Mouse (Mus musculus) layer of hippocampus, postnatal 25 days (tissue): ENCODE measurements around the gene Mrpl10. TPM values are rescaled to one million over a fixed set of nuclear protein-coding genes. Genes with fewer than 3 reads are reported as not detected.

Experiments
- DNase-seq, 2 experiments: peaks; one replicate each; pipeline ENCODE4 v3.0.0; 2022; ENCODE audit warnings: mixed read lengths in 2 of 2, low spot score in 1 of 2; ENCODE audit errors: extremely low spot score in 1 of 2
- total RNA-seq, 2 experiments: library from RNA; stranded (reverse); gene quantifications; 2 replicates each; pipeline ENCODE4 v1.2.3; 2021

The Mrpl10 gene
- 10 to 100 TPM; 76.3 to 83.6 TPM for total RNA-seq

DNA sequence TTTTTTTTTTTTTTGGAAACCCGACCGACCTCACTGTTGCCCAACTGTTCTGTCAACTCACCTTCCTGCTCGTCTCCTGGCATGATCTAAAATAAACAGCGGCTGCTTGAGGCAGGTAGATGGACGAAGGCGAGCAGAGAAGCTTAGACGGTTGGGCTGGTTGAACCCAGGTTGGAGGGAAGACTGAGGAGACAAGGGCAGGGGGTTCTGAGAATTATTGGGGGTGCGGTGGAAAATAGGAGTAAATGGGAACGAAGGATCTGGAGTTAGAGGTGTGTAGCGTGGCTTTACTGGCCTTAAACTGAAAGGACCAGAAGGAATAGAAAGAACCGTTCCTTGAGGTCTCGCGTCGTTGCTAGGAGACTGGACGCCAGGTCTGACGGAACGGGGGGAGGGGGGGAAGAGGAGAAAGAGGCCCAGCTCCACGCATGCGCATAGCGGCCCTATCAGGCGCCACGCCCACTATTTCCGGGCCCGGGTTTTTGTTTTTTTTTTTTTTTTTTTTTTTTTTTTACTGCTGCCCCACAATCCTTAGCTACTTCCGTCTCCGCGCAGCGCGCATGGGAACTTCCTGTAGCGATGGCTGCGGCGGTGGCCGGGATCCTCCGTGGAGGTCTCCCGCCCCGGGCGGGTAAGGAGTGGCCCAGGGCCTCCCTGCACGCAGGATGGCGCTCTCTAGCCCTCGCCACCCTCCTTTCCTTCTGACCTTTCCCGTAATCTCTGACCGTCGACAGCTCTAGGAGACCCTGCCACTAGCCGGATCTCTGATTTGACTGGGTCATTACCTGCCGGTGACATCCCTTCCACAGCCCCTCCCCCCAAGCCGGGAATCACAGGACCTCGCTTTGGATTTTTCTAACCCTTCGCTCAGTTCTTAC lies at the start of gene Mrpl10, which contains the start of gene Lrrc46:
Gene Mrpl10 (plus strand): TSS at position 539 of the 878 bp plus-strand sequence.
Gene Lrrc46 (minus strand): TSS at position 386 of the 878 bp plus-strand sequence.
- DNase-seq: peak; percentile 72 to 83

DNA sequence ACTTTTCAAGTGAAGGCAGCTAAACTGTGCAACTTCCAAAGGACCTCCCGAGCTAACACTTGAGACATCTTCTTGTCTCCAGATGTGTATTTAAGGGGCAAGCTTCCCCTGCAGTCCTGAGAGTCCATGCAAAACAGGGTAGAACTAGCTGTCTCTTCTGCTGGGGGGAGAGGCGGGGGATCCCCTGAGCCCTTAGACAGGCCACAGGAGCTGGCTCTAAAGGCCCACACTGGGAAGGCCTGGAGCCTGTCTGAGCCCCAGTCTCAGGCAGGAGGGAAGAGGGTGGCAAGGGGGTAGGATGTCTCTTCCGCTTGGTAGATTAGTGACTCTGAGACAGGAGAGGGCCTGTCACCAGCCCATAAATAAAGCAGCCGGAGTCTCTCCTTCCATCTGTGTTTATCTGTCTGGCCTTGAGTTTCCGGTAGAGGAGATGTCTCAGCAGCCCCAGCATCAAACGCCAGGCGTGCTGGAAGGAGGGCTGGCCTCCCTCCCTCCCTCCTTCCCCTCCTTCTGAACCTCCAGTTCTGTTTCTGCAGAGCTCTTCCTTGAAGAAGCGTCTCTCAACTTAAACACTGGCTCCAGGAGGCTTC lies 48.5 kb upstream of the Mrpl10 start:
- no peak for DNase-seq

DNA sequence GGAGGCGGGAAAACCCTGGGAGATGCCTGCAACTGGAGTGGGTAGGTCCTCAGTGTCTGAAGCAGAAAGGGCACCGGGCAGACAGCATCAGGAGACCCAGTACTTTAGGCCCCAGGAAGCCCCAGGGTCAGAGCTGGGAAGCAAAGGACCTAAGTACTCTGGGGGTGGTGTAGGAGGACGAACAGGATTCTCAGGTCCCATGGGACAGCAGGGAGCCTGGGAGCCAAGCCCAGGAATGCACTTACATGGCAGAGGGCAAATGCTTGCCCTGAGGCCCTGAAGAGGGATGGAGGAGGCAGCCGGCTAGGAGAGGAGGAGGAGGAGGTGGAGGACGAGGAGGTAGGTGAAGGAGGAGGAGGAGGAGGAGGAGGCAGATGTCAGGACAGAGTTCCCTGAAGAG lies 46.3 kb upstream of the Mrpl10 start:
- DNase-seq: no peak

- no peak for DNase-seq
These were observed 45.3 kb upstream of the Mrpl10 start for GRCm38 (mm10) chr11:96995836-96996772.

DNA sequence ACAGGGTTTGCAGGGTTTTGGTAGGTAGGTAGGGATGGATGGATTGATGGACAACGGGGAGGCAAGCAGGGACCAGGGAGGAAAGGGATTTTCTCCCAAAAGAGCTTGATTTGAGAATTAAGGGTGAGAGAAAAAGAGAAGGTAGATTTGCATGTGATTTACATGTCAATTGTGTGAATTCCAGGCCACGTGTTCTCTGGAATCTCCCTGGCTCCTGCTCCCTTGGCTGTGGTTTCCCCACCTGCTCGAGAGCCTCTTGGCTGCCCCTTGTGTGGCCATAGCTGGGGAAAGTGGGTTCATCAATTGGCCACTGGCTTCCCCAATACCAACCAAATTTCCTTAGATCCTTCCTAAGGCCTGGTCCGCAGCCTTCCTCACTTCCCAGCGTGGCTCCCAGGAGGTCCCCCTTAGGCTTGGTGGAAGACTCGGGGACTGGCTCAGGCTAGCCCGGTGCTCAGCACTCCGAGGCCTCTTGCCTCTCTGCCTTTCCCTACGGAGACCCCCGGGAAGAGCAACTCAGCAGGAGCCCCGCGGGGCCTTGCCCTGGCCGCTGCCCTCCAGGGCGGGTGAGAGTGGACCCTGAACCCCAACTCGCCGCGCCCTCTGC lies 44.5 kb upstream of the Mrpl10 start:
- no peak for DNase-seq

GRCm38 (mm10) chr11:96997380-96997956 lies 43.9 kb upstream of the Mrpl10 start:
- DNase-seq: peak in 1 of 2 experiments; percentile 33

DNA sequence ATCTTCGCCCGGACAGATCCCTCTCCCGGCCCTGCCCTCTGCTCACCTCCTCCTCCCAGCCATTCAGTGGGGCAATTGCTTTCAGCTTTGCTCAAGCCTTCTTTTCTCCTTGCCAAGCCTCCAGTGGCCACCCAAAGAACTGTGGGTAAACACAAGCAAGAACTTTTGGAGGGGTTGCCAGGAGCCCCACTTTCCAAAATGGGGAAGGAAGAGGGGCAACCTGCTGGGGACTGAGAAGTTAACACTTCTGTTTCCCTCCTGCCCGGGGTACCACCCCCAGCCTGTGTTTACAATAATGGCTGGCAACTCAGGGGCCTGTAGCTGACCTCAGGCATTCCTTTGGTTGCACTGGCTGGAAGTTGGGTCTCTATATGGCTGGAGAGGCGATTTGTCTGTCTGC lies 38.2 kb upstream of the Mrpl10 start:
- no peak for DNase-seq

DNA sequence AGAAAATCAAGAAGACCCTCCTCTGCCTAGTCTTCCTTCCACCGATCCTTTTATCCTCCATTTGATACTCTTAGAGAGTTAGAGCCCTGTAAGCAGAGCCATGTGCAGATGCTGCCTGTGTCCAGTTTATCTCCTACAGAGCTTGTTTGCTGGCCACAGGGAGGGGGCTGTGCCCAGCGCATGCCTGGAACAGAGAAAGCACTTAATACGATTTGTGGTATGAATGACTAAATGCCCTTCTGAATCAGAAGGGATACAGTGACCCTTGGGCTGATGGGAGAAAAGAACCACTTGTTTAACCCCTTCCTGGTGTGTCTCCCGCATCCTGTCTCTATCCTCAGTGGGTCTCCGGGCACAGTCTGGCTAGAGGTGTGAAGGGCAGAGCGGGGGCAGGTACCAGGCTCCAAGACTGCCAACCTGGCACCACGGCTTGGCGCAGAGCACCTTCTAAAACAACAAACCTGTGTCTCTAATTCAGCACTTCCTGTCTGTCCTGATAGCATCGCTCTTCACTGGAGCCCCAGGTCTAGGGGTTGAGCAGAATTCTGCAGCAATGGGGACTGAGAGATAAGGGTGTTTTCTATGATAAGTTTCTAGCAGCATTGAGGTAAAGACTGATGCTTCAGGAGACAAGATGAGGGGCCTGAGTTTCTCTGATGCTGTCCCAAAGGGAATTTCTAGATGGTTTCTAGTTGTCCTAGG lies 34.1 kb upstream of the Mrpl10 start:
- no peak for DNase-seq

- DNase-seq: no peak
These were observed 32.1 kb upstream of the Mrpl10 start for GRCm38 (mm10) chr11:97009198-97009790.

GRCm38 (mm10) chr11:97013121-97013670 lies 28.2 kb upstream of the Mrpl10 start, which contains the start of gene Sp6:
Sp6 (plus strand) TSS chr11:97013394.
- DNase-seq: no peak

GRCm38 (mm10) chr11:97017696-97018582 lies 23.4 kb upstream of the Mrpl10 start:
- no peak for DNase-seq

DNA sequence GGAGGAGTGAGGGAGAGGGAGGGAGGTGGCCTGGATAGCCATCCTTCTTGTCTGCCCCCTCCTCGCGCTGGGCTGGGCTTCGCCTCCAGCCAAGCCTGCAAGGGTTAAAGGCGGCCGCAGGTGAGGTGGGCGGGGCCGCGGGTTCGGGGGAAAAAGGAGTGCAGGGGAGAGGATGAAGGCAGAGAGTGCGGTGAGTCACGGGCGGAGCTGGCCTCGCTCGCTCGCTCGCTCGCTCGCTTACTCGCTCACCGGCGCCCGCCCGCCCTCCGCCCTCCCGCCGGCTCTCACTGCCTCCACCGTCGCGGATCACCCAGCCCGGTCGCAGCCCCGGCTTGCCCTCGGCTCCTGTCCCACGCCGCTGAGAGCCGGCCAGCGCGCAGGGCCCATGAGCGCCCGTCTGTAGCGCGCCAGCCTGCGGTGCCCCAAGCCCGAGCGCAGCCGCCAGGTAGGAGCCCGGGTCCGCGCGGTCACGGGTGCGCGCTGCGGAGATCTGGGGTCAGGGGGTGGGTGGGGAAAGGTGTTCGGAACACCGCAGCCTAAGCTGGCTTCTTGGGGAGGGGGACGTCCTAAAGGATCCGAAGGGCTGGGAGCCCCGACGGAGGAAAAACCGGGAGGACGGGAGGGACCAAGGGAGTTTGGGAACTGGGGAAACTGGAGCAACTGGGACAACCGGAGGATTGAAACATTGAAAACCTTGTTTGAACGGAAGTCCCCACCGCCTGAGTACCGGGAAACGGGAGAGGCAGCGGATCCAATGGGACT lies 22.6 kb upstream of the Mrpl10 start:
- no peak for DNase-seq

DNA sequence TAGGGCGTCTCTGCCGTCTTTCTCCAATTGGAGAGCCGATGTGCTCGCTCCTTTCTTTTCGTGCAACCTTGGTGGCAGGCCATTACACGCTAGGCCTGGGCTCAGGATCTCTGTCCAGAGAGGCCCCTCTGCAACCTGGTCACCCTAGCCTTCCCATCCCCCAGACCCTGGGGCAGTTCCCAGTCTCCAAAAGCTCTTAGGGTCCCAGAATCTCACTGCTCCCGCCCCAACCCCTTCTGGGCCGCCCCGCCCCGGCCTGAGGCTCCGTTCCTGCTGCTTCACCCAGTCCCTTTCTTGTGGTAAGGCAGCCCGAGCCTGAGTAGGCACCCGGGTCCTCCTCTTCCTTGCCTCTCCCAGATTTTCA lies 22.0 kb upstream of the Mrpl10 start:
- DNase-seq: no peak

DNA sequence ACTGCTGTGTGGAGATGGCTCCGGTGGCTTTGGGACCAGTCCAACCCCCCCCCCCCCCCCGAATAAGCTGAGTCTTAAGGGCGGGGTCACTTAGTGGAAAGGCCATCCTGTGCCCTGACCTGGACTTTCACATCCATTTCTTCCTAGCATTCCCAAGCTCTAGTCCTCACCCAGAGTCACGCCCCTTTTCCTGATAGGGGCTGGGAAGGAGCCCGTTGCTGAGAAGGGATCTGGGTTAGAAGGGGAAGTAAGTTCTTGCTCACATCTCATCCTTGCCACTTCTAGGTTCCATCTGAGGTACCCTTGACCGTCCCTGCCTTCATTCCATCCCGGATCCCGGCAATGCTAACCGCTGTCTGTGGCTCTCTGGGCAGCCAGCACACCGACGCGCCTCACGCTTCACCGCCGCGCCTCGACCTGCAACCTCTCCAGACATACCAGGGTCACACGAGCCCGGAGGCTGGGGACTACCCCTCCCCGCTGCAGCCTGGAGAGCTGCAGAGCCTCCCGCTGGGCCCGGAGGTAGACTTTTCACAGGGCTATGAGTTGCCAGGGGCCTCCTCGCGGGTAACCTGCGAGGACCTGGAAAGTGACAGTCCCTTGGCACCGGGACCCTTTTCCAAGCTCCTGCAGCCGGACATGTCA lies 20.1 kb upstream of the Mrpl10 start:
- DNase-seq: no peak

- DNase-seq: peak; percentile 32 to 74
These were observed 19.4 kb upstream of the Mrpl10 start for GRCm38 (mm10) chr11:97021873-97022484.

- DNase-seq: no peak
These were observed 16.4 kb upstream of the Mrpl10 start for GRCm38 (mm10) chr11:97024977-97025376.
